Mouse (Mus musculus) liver, embryonic 14.5 days (tissue): ENCODE data around the gene Cacna1s.

ENCODE experiments used
- CTCF ChIP-seq: IDR thresholded peaks from 2 replicates; pipeline ENCODE4 v1.5.1; 2016; ENCODE audit warnings: antibody characterized with exemption, low read depth, control low read depth
- EP300 ChIP-seq: IDR thresholded peaks from 2 replicates; pipeline ENCODE4 v1.6.1; 2016; ENCODE audit warnings: antibody characterized with exemption, low read depth

DNA sequence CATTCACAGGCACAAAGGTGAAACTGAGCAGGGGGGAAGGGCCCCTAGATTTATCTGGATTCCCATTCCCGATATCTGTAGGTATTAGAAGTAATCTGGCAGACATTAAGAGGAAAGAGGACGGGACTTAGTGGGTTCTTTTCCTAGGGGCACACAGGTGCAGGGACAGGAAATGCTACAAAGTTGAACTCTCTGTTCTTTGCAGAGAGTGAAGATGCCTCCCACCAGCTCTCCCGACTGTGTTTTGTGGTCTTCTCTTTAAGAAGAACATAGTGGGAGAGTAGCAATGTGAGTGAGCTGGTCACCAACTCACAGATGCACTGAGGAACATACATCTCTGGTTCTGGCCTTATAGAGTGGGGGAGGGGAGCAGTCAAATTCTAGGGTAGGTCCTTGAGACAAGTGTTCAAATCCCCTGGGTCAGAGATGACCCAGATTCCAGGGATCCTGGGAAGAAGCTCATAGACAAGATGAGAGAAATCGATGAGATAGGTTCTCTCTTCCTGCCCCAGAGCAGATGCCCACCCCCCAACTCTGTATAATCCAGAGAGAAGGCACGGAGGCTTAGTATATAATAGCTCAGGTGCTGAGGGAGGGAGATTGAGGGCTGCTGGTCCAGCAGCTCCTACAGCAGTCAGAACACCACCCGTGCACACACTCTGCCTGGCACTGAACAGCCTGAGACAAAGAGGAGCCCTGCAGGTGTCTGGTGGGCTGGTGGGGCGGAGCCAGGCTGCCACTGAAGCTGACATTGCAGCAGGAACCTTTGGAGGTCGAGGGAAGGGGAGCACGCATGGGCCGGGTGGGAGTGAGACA is 80.0 kb downstream of the Cacna1s start:
- TF ChIP-seq EP300 (no peak), CTCF (no peak)
